Mouse (Mus musculus): ENCODE results near the gene Mef2d. TPM values are rescaled to one million over a fixed set of nuclear protein-coding genes. Genes with fewer than 3 reads are reported as not detected.

The Mef2d gene
- total RNA-seq, 1 experiment: 10.4 TPM

DNA sequence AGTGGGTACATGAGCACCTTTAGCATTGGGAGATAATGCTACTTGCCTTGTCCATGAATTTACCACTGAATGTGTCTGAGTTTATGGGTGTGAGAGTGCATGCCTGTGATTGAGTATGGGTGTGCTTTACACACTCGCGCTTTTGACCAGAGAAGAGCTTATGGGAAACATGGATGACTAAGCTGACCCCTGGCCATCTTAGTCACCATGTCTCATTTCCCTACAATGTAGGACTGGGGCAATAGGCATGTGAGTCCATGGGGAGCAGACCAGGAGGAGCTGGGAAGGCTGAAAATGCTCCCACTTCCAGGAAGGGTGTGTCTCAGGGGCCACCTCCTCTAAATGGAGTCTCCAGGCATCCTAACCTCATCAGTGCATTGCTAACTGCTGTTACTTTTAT, 67.9 kb downstream of the Mef2d start:
- DNase-seq (ENCODE audit: low read depth, low spot score): no peak
- TF ChIP-seq CHD2 (IDR thresholded peaks at IDR 0.05; ENCODE audit: low read depth, low read length) (no peak), HCFC1 (IDR thresholded peaks at IDR 0.05; ENCODE audit: borderline replicate concordance, insufficient read depth, low read length) (no peak), MAFK (IDR thresholded peaks at IDR 0.05; ENCODE audit: insufficient read depth, low read depth, low read length) (no peak), ZC3H11A (IDR thresholded peaks at IDR 0.05; ENCODE audit: borderline replicate concordance, low read depth, low read length) (no peak), ZNF384 (IDR thresholded peaks at IDR 0.05; ENCODE audit: low read depth, low read length) (no peak)
- H3K36me3 ChIP-seq (ENCODE audit: control insufficient read depth, insufficient read depth, low read length, poor library complexity, severe bottlenecking): no peaks in the 10 kb centered on the region
- no peak overlapping the region for H3K27ac ChIP-seq (ENCODE audit: insufficient read depth, low read depth, low read length, poor library complexity, severe bottlenecking)
- in situ Hi-C loops (cut with MboI; ENCODE audit: low sequenced_read_pairs in 2 of 2, unreplicated experiment in 2 of 2): no loop called here
- no peak overlapping the region for H3K4me3 ChIP-seq (ENCODE audit: insufficient read depth in 1 of 2, low read depth in 1 of 2, low read length in 2 of 2, poor library complexity in 1 of 2, severe bottlenecking in 1 of 2)
- H3K9ac ChIP-seq (ENCODE audit: insufficient read depth, low read depth, low read length, poor library complexity, severe bottlenecking): no peak overlapping the region
- no peaks in the 10 kb centered on the region for H3K9me3 ChIP-seq (ENCODE audit: control insufficient read depth, insufficient read depth, low read depth, low read length)
- peaks cover 0 to under 1% of the 10 kb centered on the region in 2 experiments; a peak in 1 of 4 replicates for H3K4me1 ChIP-seq (ENCODE audit: control insufficient read depth in 2 of 2, insufficient read depth in 2 of 2, low read length in 2 of 2, poor library complexity in 1 of 2)

DNA sequence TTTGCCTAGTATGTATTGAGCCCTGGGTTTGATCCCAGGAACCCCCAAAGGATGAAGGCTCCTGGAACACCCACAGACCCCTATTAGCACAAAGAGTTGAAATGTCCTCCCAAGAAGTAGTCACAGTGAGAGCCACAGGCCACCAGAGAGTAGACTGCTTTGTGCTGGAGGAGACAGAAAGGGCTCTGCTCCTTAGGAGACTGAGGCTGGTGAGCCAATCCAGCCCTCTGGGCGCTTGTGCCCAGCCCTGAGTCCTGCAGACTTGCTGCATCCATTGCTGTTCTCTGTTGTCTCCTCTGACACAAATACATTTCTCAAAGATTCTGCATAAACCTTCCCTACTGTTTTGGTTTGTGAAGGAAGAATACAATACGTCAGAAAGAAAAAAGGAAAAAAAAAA, 68.7 kb downstream of the Mef2d start:
- Histone ChIP-seq H3K9ac (ENCODE audit: insufficient read depth, low read depth, low read length, poor library complexity, severe bottlenecking) (no peak overlapping the region), H3K9me3 (ENCODE audit: control insufficient read depth, insufficient read depth, low read depth, low read length) (no peaks in the 10 kb centered on the region), H3K36me3 (ENCODE audit: control insufficient read depth, insufficient read depth, low read length, poor library complexity, severe bottlenecking) (no peaks in the 10 kb centered on the region), H3K27ac (ENCODE audit: insufficient read depth, low read depth, low read length, poor library complexity, severe bottlenecking) (no peak overlapping the region; the same call in 1 of the 2 replicates), H3K4me3 (ENCODE audit: insufficient read depth in 1 of 2, low read depth in 1 of 2, low read length in 2 of 2, poor library complexity in 1 of 2, severe bottlenecking in 1 of 2) (no peak overlapping the region), H3K4me1 (ENCODE audit: control insufficient read depth in 2 of 2, insufficient read depth in 2 of 2, low read length in 2 of 2, poor library complexity in 1 of 2) (peaks cover 0 to 4% of the 10 kb centered on the region in 2 experiments; a peak in 1 of 4 replicates)
- in situ Hi-C loops (cut with MboI; ENCODE audit: low sequenced_read_pairs in 2 of 2, unreplicated experiment in 2 of 2): no loop called here
- DNase-seq (ENCODE audit: low read depth, low spot score): no peak
- no peak for TF ChIP-seq HCFC1 (IDR thresholded peaks at IDR 0.05; ENCODE audit: borderline replicate concordance, insufficient read depth, low read length)
- TF ChIP-seq CHD2 (IDR thresholded peaks at IDR 0.05; ENCODE audit: low read depth, low read length): no peak
- no peak for TF ChIP-seq ZC3H11A (IDR thresholded peaks at IDR 0.05; ENCODE audit: borderline replicate concordance, low read depth, low read length)
- TF ChIP-seq MAFK (IDR thresholded peaks at IDR 0.05; ENCODE audit: insufficient read depth, low read depth, low read length): no peak
- TF ChIP-seq ZNF384 (IDR thresholded peaks at IDR 0.05; ENCODE audit: low read depth, low read length): no peak

DNA sequence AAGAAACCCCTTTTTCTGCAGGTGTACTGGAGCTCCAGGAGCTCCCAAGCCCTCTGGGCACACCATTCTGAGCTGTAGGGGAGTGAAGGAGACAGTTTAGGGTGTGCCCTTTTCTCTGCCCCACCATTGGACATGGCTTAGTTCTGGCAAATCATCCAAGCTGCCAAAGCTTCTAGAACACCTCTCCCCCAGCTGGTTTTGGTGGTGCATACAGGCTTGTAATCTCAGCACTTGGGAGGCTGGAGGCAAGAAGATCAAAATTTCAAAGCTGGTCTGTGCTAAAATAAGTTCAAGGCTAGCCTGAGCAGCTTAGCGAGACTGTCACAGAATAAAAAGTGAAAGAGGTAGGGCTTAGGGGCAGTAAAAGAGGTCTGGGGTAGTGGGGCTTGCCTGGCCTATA, 70.2 kb downstream of the Mef2d start:
- no peak overlapping the region for H3K9ac ChIP-seq (ENCODE audit: insufficient read depth, low read depth, low read length, poor library complexity, severe bottlenecking)
- peaks cover 0 to 4% of the 10 kb centered on the region in 2 experiments; a peak in 1 of 4 replicates for H3K4me1 ChIP-seq (ENCODE audit: control insufficient read depth in 2 of 2, insufficient read depth in 2 of 2, low read length in 2 of 2, poor library complexity in 1 of 2)
- DNase-seq (ENCODE audit: low read depth, low spot score): no peak
- H3K4me3 ChIP-seq (ENCODE audit: insufficient read depth in 1 of 2, low read depth in 1 of 2, low read length in 2 of 2, poor library complexity in 1 of 2, severe bottlenecking in 1 of 2): no peak overlapping the region
- in situ Hi-C loops (cut with MboI; ENCODE audit: low sequenced_read_pairs in 2 of 2, unreplicated experiment in 2 of 2): no loop called here
- H3K27ac ChIP-seq (ENCODE audit: insufficient read depth, low read depth, low read length, poor library complexity, severe bottlenecking): no peak overlapping the region
- TF ChIP-seq MAFK (IDR thresholded peaks at IDR 0.05; ENCODE audit: insufficient read depth, low read depth, low read length) (no peak), ZC3H11A (IDR thresholded peaks at IDR 0.05; ENCODE audit: borderline replicate concordance, low read depth, low read length) (no peak), ZNF384 (IDR thresholded peaks at IDR 0.05; ENCODE audit: low read depth, low read length) (no peak), CHD2 (IDR thresholded peaks at IDR 0.05; ENCODE audit: low read depth, low read length) (no peak), HCFC1 (IDR thresholded peaks at IDR 0.05; ENCODE audit: borderline replicate concordance, insufficient read depth, low read length) (no peak)
- no peaks in the 10 kb centered on the region for H3K36me3 ChIP-seq (ENCODE audit: control insufficient read depth, insufficient read depth, low read length, poor library complexity, severe bottlenecking)
- no peaks in the 10 kb centered on the region for H3K9me3 ChIP-seq (ENCODE audit: control insufficient read depth, insufficient read depth, low read depth, low read length)

DNA sequence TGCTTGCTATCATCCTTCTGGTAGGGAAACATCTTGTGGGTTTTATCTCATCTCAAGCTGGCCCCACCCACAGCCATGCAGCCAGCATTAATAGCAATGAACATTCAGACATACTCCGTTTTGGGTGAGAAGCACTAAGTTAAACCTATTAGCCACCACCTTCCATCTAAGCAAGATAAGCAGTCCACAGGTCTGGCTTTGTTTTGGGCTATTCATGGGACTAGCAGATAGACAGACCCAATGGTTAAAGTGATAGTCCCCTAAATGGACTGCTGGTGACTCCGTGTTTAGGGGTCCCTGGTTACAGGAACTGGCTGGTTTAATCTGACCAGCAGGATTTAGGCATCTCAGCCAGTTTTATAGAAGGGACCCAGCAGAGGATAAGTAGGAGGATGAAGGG, 70.8 kb downstream of the Mef2d start:
- no peak overlapping the region for H3K4me3 ChIP-seq (ENCODE audit: insufficient read depth in 1 of 2, low read depth in 1 of 2, low read length in 2 of 2, poor library complexity in 1 of 2, severe bottlenecking in 1 of 2)
- TF ChIP-seq ZNF384 (IDR thresholded peaks at IDR 0.05; ENCODE audit: low read depth, low read length) (no peak), MAFK (IDR thresholded peaks at IDR 0.05; ENCODE audit: insufficient read depth, low read depth, low read length) (no peak), HCFC1 (IDR thresholded peaks at IDR 0.05; ENCODE audit: borderline replicate concordance, insufficient read depth, low read length) (no peak), ZC3H11A (IDR thresholded peaks at IDR 0.05; ENCODE audit: borderline replicate concordance, low read depth, low read length) (no peak), CHD2 (IDR thresholded peaks at IDR 0.05; ENCODE audit: low read depth, low read length) (no peak)
- no peak overlapping the region for H3K27ac ChIP-seq (ENCODE audit: insufficient read depth, low read depth, low read length, poor library complexity, severe bottlenecking)
- DNase-seq (ENCODE audit: low read depth, low spot score): no peak
- H3K9me3 ChIP-seq (ENCODE audit: control insufficient read depth, insufficient read depth, low read depth, low read length): no peaks in the 10 kb centered on the region
- no peak overlapping the region for H3K9ac ChIP-seq (ENCODE audit: insufficient read depth, low read depth, low read length, poor library complexity, severe bottlenecking)
- H3K36me3 ChIP-seq (ENCODE audit: control insufficient read depth, insufficient read depth, low read length, poor library complexity, severe bottlenecking): no peaks in the 10 kb centered on the region
- in situ Hi-C loops (cut with MboI; ENCODE audit: low sequenced_read_pairs in 2 of 2, unreplicated experiment in 2 of 2): no loop called here
- H3K4me1 ChIP-seq (ENCODE audit: control insufficient read depth in 2 of 2, insufficient read depth in 2 of 2, low read length in 2 of 2, poor library complexity in 1 of 2): peaks cover 0 to 4% of the 10 kb centered on the region in 2 experiments; a peak in 1 of 4 replicates
